Mouse (Mus musculus): ENCODE results near the gene Bach1. TPM values are rescaled to one million over a fixed set of nuclear protein-coding genes. Genes with fewer than 3 reads are reported as not detected.

Gene Bach1
- polyA plus RNA-seq, 1 experiment = 29.1 TPM

DNA sequence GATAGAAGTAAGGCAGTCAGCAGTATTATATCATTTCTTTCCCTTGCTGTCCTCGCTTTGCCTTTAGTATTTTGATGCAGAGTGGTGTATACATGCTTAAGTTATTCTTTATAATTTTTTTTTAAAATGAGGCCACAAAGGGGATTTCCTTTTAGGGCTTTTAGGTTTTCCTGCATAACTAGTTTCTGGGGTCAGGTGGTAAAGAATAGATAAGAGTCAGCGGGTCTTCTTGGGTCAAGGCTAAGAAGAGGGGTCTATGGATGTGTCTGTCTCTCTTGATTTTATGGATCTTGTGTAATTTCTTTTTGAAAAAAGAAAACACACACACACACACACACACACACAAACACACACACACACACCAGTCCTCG lies 1.6 kb downstream of the Bach1 start:
- no peaks in the 10 kb centered on the region for H3K36me3 ChIP-seq (ENCODE audit: control insufficient read depth, insufficient read depth, low read length)
- peak overlapping the region; percentile 90; the same call in 1 of the 2 replicates for H3K27ac ChIP-seq (ENCODE audit: insufficient read depth, low read depth, low read length)
- H3K4me3 ChIP-seq (ENCODE audit: low read depth, low read length) = peak overlapping the region; percentile 93
- no peaks in the 10 kb centered on the region for H3K27me3 ChIP-seq (ENCODE audit: control insufficient read depth, insufficient read depth, low read length)
- TF ChIP-seq CTCF (IDR thresholded peaks at IDR 0.05; ENCODE audit: extremely low read depth, insufficient read length, insufficient replicate concordance, low read depth, low read length) = no peak
- TF ChIP-seq POLR2A (IDR thresholded peaks at IDR 0.05; ENCODE audit: low read depth, low read length) = no peak
- WGBS = 13% methylated on average over 3 of the region's 3 CpGs
- peaks cover 13% of the 10 kb centered on the region for H3K4me1 ChIP-seq (ENCODE audit: control insufficient read depth, insufficient read depth, insufficient read length, low read length)

DNA sequence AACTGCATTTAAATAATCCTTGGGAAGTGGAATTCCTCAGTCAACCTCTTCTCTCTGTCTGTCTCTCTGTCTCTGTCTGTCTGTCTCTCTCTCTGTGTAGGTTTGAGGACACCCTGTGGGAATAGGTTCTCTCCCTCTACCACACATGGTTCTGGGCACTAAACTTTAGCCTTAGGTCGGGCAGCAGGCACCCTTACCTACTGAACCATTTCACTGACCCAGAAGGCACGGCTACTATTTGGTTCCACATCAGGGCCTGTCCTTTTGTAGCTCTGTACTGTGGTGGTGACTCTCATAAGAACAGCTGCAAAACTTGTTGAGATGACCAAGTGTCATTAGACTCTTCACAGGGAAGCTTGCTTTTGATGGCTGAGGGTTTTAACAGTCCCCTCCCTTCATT lies 3.1 kb downstream of the Bach1 start:
- 72% methylated on average over 2 of the region's 2 CpGs for WGBS
- Histone ChIP-seq H3K4me1 (ENCODE audit: control insufficient read depth, insufficient read depth, insufficient read length, low read length) (peaks cover 27% of the 10 kb centered on the region), H3K27ac (ENCODE audit: insufficient read depth, low read depth, low read length) (no peak overlapping the region), H3K27me3 (ENCODE audit: control insufficient read depth, insufficient read depth, low read length) (no peaks in the 10 kb centered on the region), H3K36me3 (ENCODE audit: control insufficient read depth, insufficient read depth, low read length) (no peaks in the 10 kb centered on the region), H3K4me3 (ENCODE audit: low read depth, low read length) (no peak overlapping the region)
- no peak for TF ChIP-seq POLR2A (IDR thresholded peaks at IDR 0.05; ENCODE audit: low read depth, low read length)
- no peak for TF ChIP-seq CTCF (IDR thresholded peaks at IDR 0.05; ENCODE audit: extremely low read depth, insufficient read length, insufficient replicate concordance, low read depth, low read length)

DNA sequence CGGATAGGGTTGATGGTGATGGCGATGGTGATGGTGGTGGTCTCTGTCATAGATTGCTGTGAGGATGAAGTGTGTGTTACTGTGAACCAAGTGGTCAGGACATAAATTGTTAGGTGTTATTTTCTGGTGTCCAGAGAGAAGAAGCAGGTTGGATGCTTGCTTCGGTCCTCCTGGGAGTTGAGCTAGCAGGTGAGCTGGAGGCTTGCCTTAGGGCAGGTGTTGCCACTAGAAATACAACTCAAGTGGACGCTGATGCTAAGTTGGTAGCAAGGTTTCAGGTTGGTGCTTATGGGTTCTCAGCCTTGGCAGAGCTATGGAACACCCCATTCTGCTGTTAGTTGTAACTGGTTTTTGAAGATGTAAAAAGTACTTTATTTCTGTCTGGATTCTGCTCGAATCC lies 4.1 kb downstream of the Bach1 start:
- 81% methylated on average over 5 of the region's 5 CpGs for WGBS
- Histone ChIP-seq H3K4me3 (ENCODE audit: low read depth, low read length) (no peak overlapping the region), H3K27me3 (ENCODE audit: control insufficient read depth, insufficient read depth, low read length) (no peaks in the 10 kb centered on the region), H3K36me3 (ENCODE audit: control insufficient read depth, insufficient read depth, low read length) (no peaks in the 10 kb centered on the region), H3K27ac (ENCODE audit: insufficient read depth, low read depth, low read length) (no peak overlapping the region), H3K4me1 (ENCODE audit: control insufficient read depth, insufficient read depth, insufficient read length, low read length) (peaks cover 33% of the 10 kb centered on the region)
- TF ChIP-seq POLR2A (IDR thresholded peaks at IDR 0.05; ENCODE audit: low read depth, low read length) (no peak), CTCF (IDR thresholded peaks at IDR 0.05; ENCODE audit: extremely low read depth, insufficient read length, insufficient replicate concordance, low read depth, low read length) (no peak)

DNA sequence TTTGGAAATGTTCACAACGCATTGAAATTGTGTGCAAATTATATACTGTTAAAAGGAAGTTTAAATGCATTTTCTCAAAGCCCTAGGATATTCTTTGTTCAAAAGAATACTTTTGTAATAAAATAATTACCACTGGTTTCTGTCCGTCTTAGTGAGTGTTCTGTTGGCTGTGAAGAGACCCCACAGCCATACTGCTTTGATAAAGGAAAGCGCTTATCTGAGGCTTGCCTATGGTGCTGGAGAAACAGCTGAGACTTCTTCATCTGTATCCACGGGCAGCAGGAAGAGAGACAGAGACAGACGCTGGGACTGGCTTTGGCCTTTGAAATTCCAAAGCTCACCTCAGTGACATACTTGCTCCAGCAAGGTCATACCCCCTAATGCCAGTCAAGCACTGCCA lies 5.5 kb downstream of the Bach1 start:
- WGBS = 59% methylated on average over 5 of the region's 5 CpGs

DNA sequence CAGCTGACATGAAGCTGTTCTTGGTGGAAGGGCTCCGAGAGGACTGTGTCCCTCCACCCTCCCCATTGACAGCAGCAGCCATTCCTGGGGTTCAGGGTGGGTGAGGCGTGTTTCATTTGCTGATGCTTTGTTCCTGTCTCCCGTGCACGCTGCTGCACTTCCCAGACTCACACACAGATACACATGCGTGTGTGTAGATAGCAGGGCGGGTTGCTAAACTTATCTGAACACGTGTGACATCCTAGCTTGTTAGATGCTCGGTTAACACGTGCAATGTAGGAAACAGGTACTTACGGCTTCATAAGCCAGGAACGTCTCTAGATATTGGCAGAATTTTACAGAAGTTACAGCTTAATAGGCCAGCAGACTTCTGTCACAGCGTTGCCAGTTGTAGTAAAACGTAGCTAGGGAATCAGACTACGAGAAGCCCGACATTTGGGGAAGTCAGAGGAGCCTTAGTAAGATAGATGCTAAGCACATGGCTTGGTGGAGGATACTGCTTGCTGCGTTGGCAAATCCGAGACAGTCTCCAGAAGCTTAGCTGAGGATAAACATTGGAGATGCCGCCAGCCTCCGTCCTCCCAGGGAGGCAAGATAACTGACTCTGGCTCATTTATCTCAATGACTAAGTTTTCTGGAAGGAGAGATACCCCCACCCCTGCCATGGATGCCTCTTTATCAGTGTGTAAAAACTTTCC lies 7.3 kb downstream of the Bach1 start:
- 47% methylated on average over 19 of the region's 19 CpGs for WGBS
- H3K27ac ChIP-seq (ENCODE audit: insufficient read depth, low read depth, low read length) = no peak overlapping the region
- TF ChIP-seq POLR2A (IDR thresholded peaks at IDR 0.05; ENCODE audit: low read depth, low read length) (no peak), CTCF (IDR thresholded peaks at IDR 0.05; ENCODE audit: extremely low read depth, insufficient read length, insufficient replicate concordance, low read depth, low read length) (no peak)
- peaks cover 47% of the 10 kb centered on the region for H3K4me1 ChIP-seq (ENCODE audit: control insufficient read depth, insufficient read depth, insufficient read length, low read length)
- H3K4me3 ChIP-seq (ENCODE audit: low read depth, low read length) = no peak overlapping the region
- no peaks in the 10 kb centered on the region for H3K36me3 ChIP-seq (ENCODE audit: control insufficient read depth, insufficient read depth, low read length)
- H3K27me3 ChIP-seq (ENCODE audit: control insufficient read depth, insufficient read depth, low read length) = no peaks in the 10 kb centered on the region

More for the DNA sequence above, 5.5 kb downstream of the Bach1 start:
- H3K36me3 ChIP-seq (ENCODE audit: control insufficient read depth, insufficient read depth, low read length) = no peaks in the 10 kb centered on the region
- H3K27ac ChIP-seq (ENCODE audit: insufficient read depth, low read depth, low read length) = no peak overlapping the region
- TF ChIP-seq CTCF (IDR thresholded peaks at IDR 0.05; ENCODE audit: extremely low read depth, insufficient read length, insufficient replicate concordance, low read depth, low read length) = no peak
- TF ChIP-seq POLR2A (IDR thresholded peaks at IDR 0.05; ENCODE audit: low read depth, low read length) = no peak
- peaks cover 42% of the 10 kb centered on the region for H3K4me1 ChIP-seq (ENCODE audit: control insufficient read depth, insufficient read depth, insufficient read length, low read length)
- no peaks in the 10 kb centered on the region for H3K27me3 ChIP-seq (ENCODE audit: control insufficient read depth, insufficient read depth, low read length)
- no peak overlapping the region for H3K4me3 ChIP-seq (ENCODE audit: low read depth, low read length)

DNA sequence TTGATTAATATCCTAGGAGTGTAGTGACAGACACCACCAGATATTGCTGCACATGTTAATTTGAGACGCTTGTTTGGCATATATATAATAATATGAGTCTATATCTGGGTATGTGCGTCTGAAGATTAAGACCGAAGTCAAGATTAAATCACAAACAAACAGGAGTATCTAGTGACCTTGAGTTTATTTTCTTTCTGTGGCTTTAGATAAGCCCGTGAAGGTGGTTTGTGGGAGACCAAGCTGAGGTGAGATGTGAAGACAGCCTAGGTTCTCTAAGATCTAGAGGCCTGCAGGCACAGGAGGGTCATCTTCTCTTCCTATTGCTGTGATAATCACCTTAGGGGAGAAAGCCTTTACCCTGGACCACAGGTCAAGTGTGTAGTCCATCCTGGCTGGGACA lies 8.6 kb downstream of the Bach1 start:
- H3K4me3 ChIP-seq (ENCODE audit: low read depth, low read length) = no peak overlapping the region
- no peak overlapping the region for H3K27ac ChIP-seq (ENCODE audit: insufficient read depth, low read depth, low read length)
- H3K36me3 ChIP-seq (ENCODE audit: control insufficient read depth, insufficient read depth, low read length) = no peaks in the 10 kb centered on the region
- 31% methylated on average over 4 of the region's 4 CpGs for WGBS
- no peaks in the 10 kb centered on the region for H3K27me3 ChIP-seq (ENCODE audit: control insufficient read depth, insufficient read depth, low read length)
- no peak for TF ChIP-seq CTCF (IDR thresholded peaks at IDR 0.05; ENCODE audit: extremely low read depth, insufficient read length, insufficient replicate concordance, low read depth, low read length)
- no peak for TF ChIP-seq POLR2A (IDR thresholded peaks at IDR 0.05; ENCODE audit: low read depth, low read length)
- H3K4me1 ChIP-seq (ENCODE audit: control insufficient read depth, insufficient read depth, insufficient read length, low read length) = peaks cover 49% of the 10 kb centered on the region

DNA sequence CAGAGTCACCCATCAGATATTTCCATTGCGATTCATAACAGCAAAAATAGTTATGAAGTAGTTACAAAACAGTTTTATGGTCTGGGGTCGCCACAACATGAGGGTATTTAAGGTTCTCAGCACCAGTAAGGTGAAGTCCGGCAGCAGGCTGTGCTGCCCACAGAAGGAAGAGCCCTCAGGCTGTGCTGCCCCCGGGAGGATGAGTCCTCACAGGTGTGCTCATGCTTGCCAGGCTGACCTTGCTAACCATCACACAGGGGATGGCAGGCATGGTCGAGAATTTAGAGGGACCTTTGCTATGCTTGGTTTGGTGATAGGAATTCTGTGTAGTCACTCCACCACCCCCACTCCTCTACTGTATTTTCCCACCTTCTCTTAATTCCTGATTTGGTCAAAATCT lies 9.8 kb downstream of the Bach1 start:
- 60% methylated on average over 5 of the region's 5 CpGs for WGBS
- Histone ChIP-seq H3K36me3 (ENCODE audit: control insufficient read depth, insufficient read depth, low read length) (no peaks in the 10 kb centered on the region), H3K27me3 (ENCODE audit: control insufficient read depth, insufficient read depth, low read length) (no peaks in the 10 kb centered on the region), H3K4me1 (ENCODE audit: control insufficient read depth, insufficient read depth, insufficient read length, low read length) (peaks cover 51% of the 10 kb centered on the region), H3K4me3 (ENCODE audit: low read depth, low read length) (no peak overlapping the region), H3K27ac (ENCODE audit: insufficient read depth, low read depth, low read length) (no peak overlapping the region)
- TF ChIP-seq POLR2A (IDR thresholded peaks at IDR 0.05; ENCODE audit: low read depth, low read length) = no peak
- TF ChIP-seq CTCF (IDR thresholded peaks at IDR 0.05; ENCODE audit: extremely low read depth, insufficient read length, insufficient replicate concordance, low read depth, low read length) = no peak
